Mouse (Mus musculus): ENCODE data around the gene Galnt16. TPM values are rescaled to one million over a fixed set of nuclear protein-coding genes. Genes with fewer than 3 reads are reported as not detected.

Gene Galnt16
- polyA plus RNA-seq, 1 experiment = 1.1 TPM

- no peak for DNase-seq
- H3K4me1 ChIP-seq (replicated peaks; ENCODE audit: control insufficient read depth, insufficient read depth, low read length) = no peaks in the 10 kb centered on the region
- TF ChIP-seq CTCF (IDR thresholded peaks at IDR 0.05; ENCODE audit: borderline replicate concordance, control insufficient read depth, extremely low read depth, insufficient read depth, low read length, poor library complexity) (no peak), POLR2A (IDR thresholded peaks at IDR 0.05; ENCODE audit: control insufficient read depth, extremely low read depth, insufficient read depth, low read length, poor library complexity) (no peak)
- H3K4me3 ChIP-seq (ENCODE audit: control insufficient read depth, insufficient read depth, low read length) = no peak overlapping the region
- H3K36me3 ChIP-seq (ENCODE audit: control insufficient read depth, insufficient read depth, low read length) = no peaks in the 10 kb centered on the region
- 77% methylated on average over 9 of the region's 9 CpGs for WGBS
- H3K27ac ChIP-seq (ENCODE audit: control insufficient read depth, insufficient read depth, low read length) = no peak overlapping the region
- H3K27me3 ChIP-seq (ENCODE audit: control insufficient read depth, insufficient read depth, low read length) = no peaks in the 10 kb centered on the region
Measured at GRCm38 (mm10) chr12:80612113-80612791, 94.2 kb downstream of the Galnt16 start.

GRCm38 (mm10) chr12:80615371-80616257, 97.5 kb downstream of the Galnt16 start:
- TF ChIP-seq POLR2A (IDR thresholded peaks at IDR 0.05; ENCODE audit: control insufficient read depth, extremely low read depth, insufficient read depth, low read length, poor library complexity) (no peak), CTCF (IDR thresholded peaks at IDR 0.05; ENCODE audit: borderline replicate concordance, control insufficient read depth, extremely low read depth, insufficient read depth, low read length, poor library complexity) (no peak)
- DNase-seq = no peak
- H3K27ac ChIP-seq (ENCODE audit: control insufficient read depth, insufficient read depth, low read length) = no peak overlapping the region
- no peaks in the 10 kb centered on the region for H3K27me3 ChIP-seq (ENCODE audit: control insufficient read depth, insufficient read depth, low read length)
- no peak overlapping the region for H3K4me3 ChIP-seq (ENCODE audit: control insufficient read depth, insufficient read depth, low read length)
- 77% methylated on average over 7 of the region's 7 CpGs for WGBS
- no peaks in the 10 kb centered on the region for H3K36me3 ChIP-seq (ENCODE audit: control insufficient read depth, insufficient read depth, low read length)
- no peaks in the 10 kb centered on the region for H3K4me1 ChIP-seq (replicated peaks; ENCODE audit: control insufficient read depth, insufficient read depth, low read length)

- no peaks in the 10 kb centered on the region for H3K4me1 ChIP-seq (replicated peaks; ENCODE audit: control insufficient read depth, insufficient read depth, low read length)
- H3K4me3 ChIP-seq (ENCODE audit: control insufficient read depth, insufficient read depth, low read length) = no peak overlapping the region
- no peak for DNase-seq
- TF ChIP-seq POLR2A (IDR thresholded peaks at IDR 0.05; ENCODE audit: control insufficient read depth, extremely low read depth, insufficient read depth, low read length, poor library complexity) = no peak
- WGBS = 74% methylated on average over 5 of the region's 5 CpGs
- no peaks in the 10 kb centered on the region for H3K36me3 ChIP-seq (ENCODE audit: control insufficient read depth, insufficient read depth, low read length)
- no peak overlapping the region for H3K27ac ChIP-seq (ENCODE audit: control insufficient read depth, insufficient read depth, low read length)
- H3K27me3 ChIP-seq (ENCODE audit: control insufficient read depth, insufficient read depth, low read length) = no peaks in the 10 kb centered on the region
Measured at GRCm38 (mm10) chr12:80620501-80620900, 102.4 kb downstream of the Galnt16 start.

- DNase-seq = no peak
- 96% methylated on average over 5 of the region's 5 CpGs for WGBS
- Histone ChIP-seq H3K36me3 (ENCODE audit: control insufficient read depth, insufficient read depth, low read length) (peaks cover 44% of the 10 kb centered on the region), H3K27ac (ENCODE audit: control insufficient read depth, insufficient read depth, low read length) (no peak overlapping the region), H3K4me1 (replicated peaks; ENCODE audit: control insufficient read depth, insufficient read depth, low read length) (no peaks in the 10 kb centered on the region), H3K4me3 (ENCODE audit: control insufficient read depth, insufficient read depth, low read length) (no peak overlapping the region), H3K27me3 (ENCODE audit: control insufficient read depth, insufficient read depth, low read length) (no peaks in the 10 kb centered on the region)
- TF ChIP-seq POLR2A (IDR thresholded peaks at IDR 0.05; ENCODE audit: control insufficient read depth, extremely low read depth, insufficient read depth, low read length, poor library complexity) = no peak
- no peak for TF ChIP-seq CTCF (IDR thresholded peaks at IDR 0.05; ENCODE audit: borderline replicate concordance, control insufficient read depth, extremely low read depth, insufficient read depth, low read length, poor library complexity)
Measured at GRCm38 (mm10) chr12:80631790-80632189, 113.7 kb downstream of the Galnt16 start.

GRCm38 (mm10) chr12:80642725-80643692, 124.9 kb downstream of the Galnt16 start:
- H3K36me3 ChIP-seq (ENCODE audit: control insufficient read depth, insufficient read depth, low read length) = peaks cover 22% of the 10 kb centered on the region
- H3K27ac ChIP-seq (ENCODE audit: control insufficient read depth, insufficient read depth, low read length) = peak overlapping the region; percentile 3; the same call in 1 of the 2 replicates

More at GRCm38 (mm10) chr12:80642725-80643692, 124.9 kb downstream of the Galnt16 start:
- Histone ChIP-seq H3K4me1 (replicated peaks; ENCODE audit: control insufficient read depth, insufficient read depth, low read length) (peaks cover 17% of the 10 kb centered on the region), H3K27me3 (ENCODE audit: control insufficient read depth, insufficient read depth, low read length) (no peaks in the 10 kb centered on the region), H3K4me3 (ENCODE audit: control insufficient read depth, insufficient read depth, low read length) (peak overlapping the region; percentile 79)
- WGBS = 2% methylated on average over 48 of the region's 48 CpGs
- TF ChIP-seq POLR2A (IDR thresholded peaks at IDR 0.05; ENCODE audit: control insufficient read depth, extremely low read depth, insufficient read depth, low read length, poor library complexity) = no peak
- peak; percentile 62; the same call in 1 of the 2 replicates for TF ChIP-seq CTCF (IDR thresholded peaks at IDR 0.05; ENCODE audit: borderline replicate concordance, control insufficient read depth, extremely low read depth, insufficient read depth, low read length, poor library complexity)
- DNase-seq = peak; percentile 70

Measured in thymus, adult 2 months (tissue).